Mouse (Mus musculus) common myeloid progenitor, adult 5-6 weeks (primary cell): ENCODE measurements around the gene Zcchc24. TPM values are rescaled to one million over a fixed set of nuclear protein-coding genes. Genes with fewer than 3 reads are reported as not detected.
A peak's percentile ranks its signal among the peaks of the same experiment; 100 is the strongest.

Experiments
- ATAC-seq: replicated peaks from 2 replicates; pipeline ENCODE4 v1.8.0; 2016; ENCODE audit warnings: low read depth, mild to moderate bottlenecking, moderate TSS enrichment, inconsistent platforms; ENCODE audit not compliant: poor library complexity, severe bottlenecking
- total RNA-seq: library from RNA; stranded (forward); fragments of 200-1000, 187-1606 nt; gene quantifications from 2 replicates; pipeline ENCODE4 v1.2.3, GENCODE M21; 2017

Zcchc24 gene
- total RNA-seq, 1 experiment from 2014 or later = 3.7 TPM

GRCm38 (mm10) chr14:25725032-25725497 lies 43.8 kb downstream of the Zcchc24 start:
- ATAC-seq = peak; percentile 30; the same call in 1 of the 2 replicates

- no peak for ATAC-seq
These were observed 47.7 kb downstream of the Zcchc24 start for GRCm38 (mm10) chr14:25720962-25721707.

GRCm38 (mm10) chr14:25719371-25719770 lies 49.5 kb downstream of the Zcchc24 start:
- peak; percentile 66 for ATAC-seq

- peak; percentile 27; the same call in 1 of the 2 replicates for ATAC-seq
These were observed 50.4 kb downstream of the Zcchc24 start for GRCm38 (mm10) chr14:25718471-25718870.

- ATAC-seq = no peak
These were observed 51.1 kb downstream of the Zcchc24 start for GRCm38 (mm10) chr14:25717718-25718117.

GRCm38 (mm10) chr14:25716528-25716927 lies 52.3 kb downstream of the Zcchc24 start:
- no peak for ATAC-seq

- 0 out of 2 replicates have a peak, but pooled peaks have one; percentile 42 for ATAC-seq
These were observed 55.4 kb downstream of the Zcchc24 start for GRCm38 (mm10) chr14:25713443-25713842.

- ATAC-seq = no peak
These were observed 57.2 kb downstream of the Zcchc24 start for GRCm38 (mm10) chr14:25711602-25712001.

GRCm38 (mm10) chr14:25711177-25711576 lies 57.7 kb downstream of the Zcchc24 start:
- no peak for ATAC-seq

- ATAC-seq = no peak
These were observed 58.2 kb downstream of the Zcchc24 start for GRCm38 (mm10) chr14:25710681-25711080.

GRCm38 (mm10) chr14:25710073-25710472 lies 58.8 kb downstream of the Zcchc24 start:
- no peak for ATAC-seq

- ATAC-seq = no peak
These were observed 59.9 kb downstream of the Zcchc24 start for GRCm38 (mm10) chr14:25708917-25709316.

- ATAC-seq = peak; percentile 16; the same call in 1 of the 2 replicates
These were observed 60.4 kb downstream of the Zcchc24 start for GRCm38 (mm10) chr14:25708451-25708850.

- peak; percentile 85 for ATAC-seq
These were observed 61.1 kb downstream of the Zcchc24 start for GRCm38 (mm10) chr14:25707691-25708181.

GRCm38 (mm10) chr14:25701986-25702385 lies 66.9 kb downstream of the Zcchc24 start:
- peak; percentile 86 for ATAC-seq

- ATAC-seq = no peak
These were observed 72.5 kb downstream of the Zcchc24 start for GRCm38 (mm10) chr14:25696356-25696755.

- peak; percentile 78 for ATAC-seq
These were observed 73.8 kb downstream of the Zcchc24 start for GRCm38 (mm10) chr14:25695059-25695458.

- no peak for ATAC-seq
These were observed 74.3 kb downstream of the Zcchc24 start for GRCm38 (mm10) chr14:25694569-25694897.

- peak; percentile 81 for ATAC-seq
These were observed 74.8 kb downstream of the Zcchc24 start, which contains the start of gene Ppif for GRCm38 (mm10) chr14:25693888-25694568. Gene Ppif, plus strand, starts transcription at chr14:25694154.

GRCm38 (mm10) chr14:25693271-25693887 lies 75.5 kb downstream of the Zcchc24 start:
- ATAC-seq = peak; percentile 3
